Mouse (Mus musculus) liver, adult 2 months (tissue): ENCODE results near the gene Vamp3.

ENCODE experiments used
- CTCF ChIP-seq: fragments of 200-500 bp; IDR thresholded peaks from 2 replicates; pipeline ENCODE4 v1.5.1; 2011; ENCODE audit warnings: low read depth, low read length, control low read depth
- POLR2A ChIP-seq: fragments of 200-500 bp; IDR thresholded peaks from 2 replicates; pipeline ENCODE4 v1.6.1; 2011; ENCODE audit warnings: low read length, control low read depth; ENCODE audit not compliant: insufficient read depth; ENCODE audit errors: extremely low read depth

- TF ChIP-seq CTCF (no peak), POLR2A (no peak)
Observed at GRCm38 (mm10) chr4:151081355-151081754, 23.6 kb upstream of the Vamp3 start.
